Mouse (Mus musculus): ENCODE results near the gene Dnase1l3. TPM values are rescaled to one million over a fixed set of nuclear protein-coding genes. Genes with fewer than 3 reads are reported as not detected.

Gene Dnase1l3
- total and polyA plus RNA-seq, 3 experiments = 0.07 to 0.57 TPM; not detected in 1

DNA sequence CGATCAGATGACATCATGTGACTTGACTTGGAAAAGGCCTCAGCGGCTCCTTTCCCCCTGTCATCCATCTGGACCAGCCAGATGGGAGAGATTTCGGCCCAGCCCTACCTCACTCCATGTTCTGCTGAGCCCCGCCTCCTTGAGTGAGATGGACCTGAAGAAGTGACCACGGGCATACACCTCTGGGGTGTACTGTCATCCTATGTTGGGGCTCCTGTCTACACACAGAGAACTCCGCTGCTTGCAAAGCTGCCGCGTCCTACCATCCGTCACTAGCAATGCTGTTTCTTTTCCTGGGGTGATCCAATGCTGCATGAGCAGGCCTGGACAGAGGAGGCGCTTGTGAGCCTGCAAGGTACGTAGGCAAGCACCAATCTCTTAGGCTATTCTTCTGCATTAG lies 33.8 kb downstream of the Dnase1l3 start:
- Histone ChIP-seq H3K4me3 (no peak overlapping the region), H3K27ac (no peak overlapping the region), H3K36me3 (ENCODE audit: control insufficient read depth, insufficient read depth, low read length) (no peaks in the 10 kb centered on the region), H3K79me2 (replicated peaks; ENCODE audit: control insufficient read depth, insufficient read depth, low read length) (no peaks in the 10 kb centered on the region), H3K27me3 (ENCODE audit: control insufficient read depth, insufficient read depth, low read length) (no peaks in the 10 kb centered on the region), H3K4me1 (ENCODE audit: control insufficient read depth, insufficient read depth, low read length) (peaks cover 2% of the 10 kb centered on the region; the same call in 1 of the 2 replicates), H3K9ac (ENCODE audit: low read depth, low read length) (no peak overlapping the region)
- DNase-seq = no peak
- intact Hi-C loops (cut with DNase I) = loop anchor here (10.0 kb wide), 2 partner anchors 114 to 204 kb away; no protein-coding TSS in a partner anchor
- TF ChIP-seq CTCF (IDR thresholded peaks at IDR 0.05) (peak; percentile 50), EP300 (IDR thresholded peaks at IDR 0.05; ENCODE audit: insufficient read depth, low read depth, low read length) (no peak), POLR2A (IDR thresholded peaks at IDR 0.05; ENCODE audit: insufficient read depth, low read depth, low read length) (no peak)
- WGBS = 67% methylated on average over 11 of the region's 11 CpGs

DNA sequence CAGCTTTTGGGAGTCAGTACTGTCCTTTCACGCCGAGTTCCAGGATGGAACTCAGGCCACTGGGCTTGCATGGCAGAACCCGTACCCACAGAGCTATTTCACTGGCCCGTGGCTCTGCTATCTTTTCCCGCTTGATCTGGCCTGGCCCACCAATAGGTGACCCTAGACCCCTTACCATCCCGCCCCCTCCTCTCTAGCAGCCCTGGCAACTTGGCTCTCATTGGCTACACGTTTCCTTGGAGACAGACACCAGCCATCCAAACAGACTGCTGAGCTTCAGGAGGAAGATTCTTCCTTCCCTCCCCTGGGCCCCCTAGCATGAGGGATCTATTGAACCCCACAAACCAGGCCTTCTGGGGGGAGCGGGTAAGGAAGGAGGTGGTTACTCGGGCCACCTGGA lies 37.3 kb downstream of the Dnase1l3 start, which contains the start of gene Gm45521:
Gene Gm45521, plus strand, starts transcription at position 240 of the 400 bp plus-strand sequence.
- H3K4me1 ChIP-seq (ENCODE audit: control insufficient read depth, insufficient read depth, low read length) = peaks cover 11% of the 10 kb centered on the region

DNA sequence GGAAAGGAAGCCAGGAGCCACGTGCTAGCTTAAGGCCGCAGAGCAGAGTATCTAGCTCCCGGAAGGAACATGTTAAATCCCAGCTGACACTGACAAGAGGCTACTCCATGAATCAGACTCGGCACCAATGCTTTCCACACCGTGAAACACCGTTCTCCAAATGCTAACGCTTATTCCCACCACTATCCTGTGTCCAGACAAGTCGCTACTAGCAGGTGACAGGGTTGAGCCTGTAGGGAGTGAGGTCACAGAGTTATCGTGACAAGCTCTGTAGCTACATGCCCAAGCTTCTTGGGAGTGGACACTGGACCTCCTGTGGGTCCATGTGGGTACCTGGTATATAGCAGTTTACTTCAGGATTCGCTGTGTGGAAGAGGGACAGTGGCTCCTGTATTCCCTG lies 37.9 kb downstream of the Dnase1l3 start:
- Histone ChIP-seq H3K9ac (ENCODE audit: low read depth, low read length) (no peak overlapping the region), H3K79me2 (replicated peaks; ENCODE audit: control insufficient read depth, insufficient read depth, low read length) (no peaks in the 10 kb centered on the region), H3K27ac (no peak overlapping the region), H3K27me3 (ENCODE audit: control insufficient read depth, insufficient read depth, low read length) (no peaks in the 10 kb centered on the region), H3K4me3 (no peak overlapping the region), H3K36me3 (ENCODE audit: control insufficient read depth, insufficient read depth, low read length) (no peaks in the 10 kb centered on the region), H3K4me1 (ENCODE audit: control insufficient read depth, insufficient read depth, low read length) (peaks cover 11% of the 10 kb centered on the region)
- 82% methylated on average over 10 of the region's 10 CpGs for WGBS
- intact Hi-C loops (cut with DNase I) = no loop called here
- no peak for DNase-seq
- TF ChIP-seq EP300 (IDR thresholded peaks at IDR 0.05; ENCODE audit: insufficient read depth, low read depth, low read length) (no peak), POLR2A (IDR thresholded peaks at IDR 0.05; ENCODE audit: insufficient read depth, low read depth, low read length) (no peak), CTCF (IDR thresholded peaks at IDR 0.05) (no peak)

More for the DNA sequence above, 37.3 kb downstream of the Dnase1l3 start, which contains the start of gene Gm45521:
- Histone ChIP-seq H3K79me2 (replicated peaks; ENCODE audit: control insufficient read depth, insufficient read depth, low read length) (no peaks in the 10 kb centered on the region), H3K36me3 (ENCODE audit: control insufficient read depth, insufficient read depth, low read length) (no peaks in the 10 kb centered on the region), H3K9ac (ENCODE audit: low read depth, low read length) (no peak within 1 kb of the TSS), H3K27me3 (ENCODE audit: control insufficient read depth, insufficient read depth, low read length) (no peaks in the 10 kb centered on the region), H3K27ac (peak within 1 kb of the TSS; percentile 4; the same call in 1 of the 2 replicates), H3K4me3 (no peak within 1 kb of the TSS)
- DNase-seq = no peak
- TF ChIP-seq POLR2A (IDR thresholded peaks at IDR 0.05; ENCODE audit: insufficient read depth, low read depth, low read length) (no peak), CTCF (IDR thresholded peaks at IDR 0.05) (no peak), EP300 (IDR thresholded peaks at IDR 0.05; ENCODE audit: insufficient read depth, low read depth, low read length) (no peak)
- WGBS = 80% methylated on average over 9 of the region's 9 CpGs
- intact Hi-C loops (cut with DNase I) = no loop called here

DNA sequence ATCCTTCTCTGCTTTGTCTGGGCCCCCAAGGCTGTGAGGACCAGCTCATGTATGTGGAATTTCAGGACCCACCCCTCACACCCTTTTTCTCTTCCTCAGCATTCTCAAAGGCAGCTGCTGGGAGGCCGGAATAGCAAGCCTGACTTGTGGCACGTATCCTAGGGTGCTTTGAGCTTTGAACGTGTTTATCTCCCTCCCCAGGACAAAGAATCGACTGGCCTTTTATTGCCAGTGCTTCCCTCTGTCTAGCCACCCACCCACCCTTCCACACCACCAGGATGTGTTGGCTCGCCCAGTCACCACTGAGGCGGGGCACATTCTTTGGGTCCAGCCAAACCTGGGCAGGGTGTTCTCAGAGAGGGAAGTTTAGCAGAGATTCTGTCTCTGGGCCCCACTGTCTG lies 40.3 kb downstream of the Dnase1l3 start:
- DNase-seq = peak in 1 of 2 experiments; percentile 46
- peaks cover 11% of the 10 kb centered on the region for H3K4me1 ChIP-seq (ENCODE audit: control insufficient read depth, insufficient read depth, low read length)
- H3K27me3 ChIP-seq (ENCODE audit: control insufficient read depth, insufficient read depth, low read length) = no peaks in the 10 kb centered on the region
- no peak overlapping the region for H3K4me3 ChIP-seq
- H3K27ac ChIP-seq = peak overlapping the region; percentile 74
- TF ChIP-seq CTCF (IDR thresholded peaks at IDR 0.05) = no peak
- peak; percentile 50; the same call in 1 of the 2 replicates for TF ChIP-seq EP300 (IDR thresholded peaks at IDR 0.05; ENCODE audit: insufficient read depth, low read depth, low read length)
- no peaks in the 10 kb centered on the region for H3K36me3 ChIP-seq (ENCODE audit: control insufficient read depth, insufficient read depth, low read length)
- no peak overlapping the region for H3K9ac ChIP-seq (ENCODE audit: low read depth, low read length)
- intact Hi-C loops (cut with DNase I) = no loop called here
- no peaks in the 10 kb centered on the region for H3K79me2 ChIP-seq (replicated peaks; ENCODE audit: control insufficient read depth, insufficient read depth, low read length)
- 50% methylated on average over 6 of the region's 6 CpGs for WGBS

DNA sequence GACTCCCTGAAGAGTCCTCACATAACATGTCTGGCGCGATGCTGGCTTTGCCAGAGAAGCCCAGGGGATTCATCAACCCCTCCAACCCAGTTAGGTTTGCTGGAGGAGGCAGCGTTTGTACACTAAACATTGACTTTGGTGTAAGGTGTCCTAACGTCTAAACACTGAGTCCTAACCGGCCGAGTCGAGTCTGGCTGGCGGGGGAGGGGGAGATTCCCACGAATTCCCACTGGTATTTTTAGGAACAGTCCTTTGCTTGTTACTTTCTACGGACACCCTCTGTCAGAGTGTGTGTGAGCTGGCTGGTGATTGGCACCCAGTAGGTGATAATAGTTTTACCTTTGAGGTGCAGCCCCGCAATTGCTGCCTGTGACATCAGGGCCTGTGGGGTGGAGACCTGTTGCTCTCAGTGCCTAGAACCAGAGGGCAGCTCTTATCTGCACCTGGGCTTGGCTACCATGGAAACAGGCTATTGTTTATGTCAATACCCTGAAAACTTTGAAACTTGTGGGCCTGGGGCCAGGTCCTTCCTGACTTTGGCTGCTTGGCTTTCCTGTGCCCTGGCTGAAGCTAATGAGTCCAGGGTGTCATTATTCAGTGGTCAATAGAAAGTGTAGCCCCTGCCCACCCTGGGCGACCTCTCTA lies 41.6 kb downstream of the Dnase1l3 start:
- Histone ChIP-seq H3K27ac (peak overlapping the region; percentile 74), H3K9ac (ENCODE audit: low read depth, low read length) (no peak overlapping the region), H3K36me3 (ENCODE audit: control insufficient read depth, insufficient read depth, low read length) (no peaks in the 10 kb centered on the region), H3K4me1 (ENCODE audit: control insufficient read depth, insufficient read depth, low read length) (peaks cover 9% of the 10 kb centered on the region), H3K27me3 (ENCODE audit: control insufficient read depth, insufficient read depth, low read length) (no peaks in the 10 kb centered on the region), H3K79me2 (replicated peaks; ENCODE audit: control insufficient read depth, insufficient read depth, low read length) (no peaks in the 10 kb centered on the region), H3K4me3 (no peak overlapping the region)
- TF ChIP-seq EP300 (IDR thresholded peaks at IDR 0.05; ENCODE audit: insufficient read depth, low read depth, low read length) (0 out of 2 replicates have a peak, but pooled peaks have one; percentile 42), POLR2A (IDR thresholded peaks at IDR 0.05; ENCODE audit: insufficient read depth, low read depth, low read length) (no peak)
- WGBS = 18% methylated on average over 12 of the region's 12 CpGs
- intact Hi-C loops (cut with DNase I) = no loop called here
- DNase-seq = peak; percentile 63 to 76

DNA sequence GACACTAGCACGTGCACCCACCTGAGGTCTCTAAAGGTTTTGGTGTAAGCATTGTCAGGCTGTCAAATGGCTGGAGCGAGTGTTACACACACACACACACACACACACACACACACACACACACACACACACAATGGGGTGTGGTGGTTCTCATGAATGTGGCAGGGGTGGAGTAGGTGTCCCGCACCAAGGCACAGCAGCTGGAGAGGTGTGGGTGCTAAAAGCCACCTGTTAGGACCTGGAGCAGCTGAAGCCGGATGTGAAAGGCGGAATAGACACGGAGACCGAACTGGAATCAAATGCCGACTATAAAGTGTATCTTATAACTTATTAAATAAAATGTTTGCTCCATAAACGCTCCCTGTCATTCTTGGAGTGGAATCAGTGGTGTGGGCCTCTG lies 43.1 kb downstream of the Dnase1l3 start:
- TF ChIP-seq EP300 (IDR thresholded peaks at IDR 0.05; ENCODE audit: insufficient read depth, low read depth, low read length) (no peak), POLR2A (IDR thresholded peaks at IDR 0.05; ENCODE audit: insufficient read depth, low read depth, low read length) (no peak), CTCF (IDR thresholded peaks at IDR 0.05) (no peak)
- intact Hi-C loops (cut with DNase I) = no loop called here
- Histone ChIP-seq H3K9ac (ENCODE audit: low read depth, low read length) (no peak overlapping the region), H3K27ac (no peak overlapping the region), H3K36me3 (ENCODE audit: control insufficient read depth, insufficient read depth, low read length) (no peaks in the 10 kb centered on the region), H3K4me1 (ENCODE audit: control insufficient read depth, insufficient read depth, low read length) (peaks cover 9% of the 10 kb centered on the region), H3K27me3 (ENCODE audit: control insufficient read depth, insufficient read depth, low read length) (no peaks in the 10 kb centered on the region), H3K79me2 (replicated peaks; ENCODE audit: control insufficient read depth, insufficient read depth, low read length) (no peaks in the 10 kb centered on the region), H3K4me3 (no peak overlapping the region)
- no peak for DNase-seq
- WGBS = 90% methylated on average over 9 of the region's 9 CpGs
